Mouse (Mus musculus) spleen, embryonic (tissue): Measurements from ENCODE around the gene Khk.
"Not testable (repeated sequence)": the region's sequence is repeated elsewhere in the genome, so short reads cannot be mapped to it uniquely, and the experiment has no call there.

Experiments
- CTCF ChIA-PET: fragments of 350-600 bp; sonication (Branson Sonifier 250); formaldehyde crosslinking; loops from one replicate; lab custom pipeline; 2022; lab: Charles Lee

Khk gene

GRCm38 (mm10) chr5:30921256-30922033, at the start of gene Khk:
Gene Khk (plus strand): TSS chr5:30921431.
- CTCF ChIA-PET: interaction anchor here (0.7 to 1.2 kb wide), 3 partner anchors 14 to 106 kb away, joined by 3 to 4 read pairs (median 3); partner anchors contain the start of genes Ost4 and Preb

- CTCF ChIA-PET: no interaction called here
These were observed 48.7 kb upstream of the Khk start for GRCm38 (mm10) chr5:30872574-30872973.

DNA sequence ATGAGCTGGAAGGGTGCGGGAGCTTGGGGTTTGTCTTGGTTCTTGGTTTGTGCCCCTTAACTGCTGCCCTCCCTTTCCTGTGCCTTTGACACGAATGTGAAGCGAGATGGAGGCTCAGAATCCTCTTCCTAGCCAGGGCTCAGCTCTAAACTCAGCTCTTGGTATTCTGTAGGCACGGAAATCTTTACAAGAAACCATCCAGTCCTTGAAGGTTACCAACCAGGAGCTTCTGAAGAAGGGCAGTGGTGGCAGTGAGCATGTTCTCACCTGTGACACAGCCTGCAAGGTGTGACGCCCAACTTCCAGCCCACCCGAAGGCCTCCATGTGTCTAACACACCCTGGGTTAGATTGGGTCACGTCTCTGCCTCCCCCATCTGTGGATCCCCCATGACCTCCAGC, 46.9 kb upstream of the Khk start:
- CTCF ChIA-PET: no interaction called here

DNA sequence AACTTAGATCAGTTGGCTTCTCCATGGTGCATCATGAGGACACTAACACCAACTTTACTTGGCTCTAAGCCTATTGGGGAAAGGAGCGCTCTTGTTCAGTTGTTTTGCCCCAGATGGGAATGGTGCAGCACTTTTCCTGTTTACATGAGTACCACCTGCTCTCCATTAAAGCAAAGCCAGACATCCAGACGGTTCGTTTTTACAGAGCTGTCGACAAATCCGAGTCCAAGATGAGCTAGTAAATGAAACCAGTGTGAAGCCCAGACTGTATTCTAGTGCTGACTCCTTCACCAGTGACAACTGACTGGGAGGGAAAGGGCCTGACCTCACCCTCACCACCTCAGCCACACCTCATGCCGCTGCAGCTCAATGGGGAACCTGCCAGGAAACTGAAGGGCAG, 42.6 kb upstream of the Khk start:
- CTCF ChIA-PET: interaction anchor here (0.6 kb wide), 1 partner anchor 278 kb away, joined by 5 read pairs; no protein-coding TSS in a partner anchor

DNA sequence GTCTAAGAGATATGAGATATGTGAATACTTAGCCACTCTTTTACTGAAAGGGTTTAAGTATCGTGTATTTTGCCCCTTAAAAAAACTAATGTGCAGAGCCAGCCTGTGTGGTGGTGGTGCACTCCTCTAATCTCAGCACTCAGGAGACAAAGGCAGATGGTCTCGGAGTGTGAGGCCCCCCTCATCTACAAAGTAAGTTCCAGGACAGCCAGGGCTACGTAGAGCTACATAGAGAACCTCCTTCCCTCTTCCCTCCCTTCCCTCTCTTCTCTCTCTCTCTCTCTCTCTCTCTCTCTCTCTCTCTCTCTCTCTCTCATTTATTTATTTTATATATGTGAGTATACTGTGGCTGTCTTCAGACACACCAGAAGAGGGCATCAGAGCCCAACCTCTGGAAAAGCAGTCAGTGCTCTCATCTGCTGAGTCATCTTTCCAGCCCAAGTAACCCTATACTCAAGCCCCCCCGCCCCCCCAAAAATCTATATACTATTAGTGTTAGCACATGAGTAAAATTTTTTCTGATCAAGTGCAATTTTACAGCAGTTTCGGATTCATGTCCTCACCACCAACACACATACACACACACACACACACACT, 41.8 kb upstream of the Khk start:
- CTCF ChIA-PET: no interaction called here

GRCm38 (mm10) chr5:30881839-30882238, 39.4 kb upstream of the Khk start:
- CTCF ChIA-PET: not testable (repeated sequence)

- CTCF ChIA-PET: no interaction called here
These were observed 35.0 kb upstream of the Khk start for GRCm38 (mm10) chr5:30886209-30886608.

- CTCF ChIA-PET: no interaction called here
These were observed 34.5 kb upstream of the Khk start for GRCm38 (mm10) chr5:30886731-30887130.

DNA sequence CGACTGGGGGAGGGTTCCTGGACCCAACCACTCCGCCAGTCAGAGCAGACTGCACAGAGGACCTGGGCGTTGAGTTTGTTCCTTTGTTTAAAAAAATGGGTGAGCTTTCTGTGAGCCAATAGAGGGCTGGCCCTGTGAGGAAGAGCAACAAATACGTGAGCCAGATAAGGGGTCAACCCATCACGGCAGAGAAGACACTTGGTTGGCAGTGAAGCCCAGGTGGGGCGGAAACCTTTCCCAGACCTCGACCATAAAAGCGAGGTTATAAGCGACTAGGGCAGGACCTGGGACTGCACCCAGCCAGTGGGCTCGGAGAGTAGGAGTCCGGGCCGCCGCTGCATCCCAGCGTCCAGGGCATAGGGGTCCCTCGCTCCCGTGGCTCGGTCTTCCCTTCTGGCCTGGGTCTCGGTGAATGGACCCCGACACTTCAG, 33.9 kb upstream of the Khk start:
- CTCF ChIA-PET: no interaction called here

GRCm38 (mm10) chr5:30887858-30888336, 33.3 kb upstream of the Khk start:
- CTCF ChIA-PET: no interaction called here

GRCm38 (mm10) chr5:30888337-30889087, 32.7 kb upstream of the Khk start, which contains the start of gene Agbl5:
Gene Agbl5 (plus strand): TSS chr5:30888694.
- CTCF ChIA-PET: interaction anchor here (0.6 to 0.7 kb wide), 2 partner anchors 18 to 382 kb away, joined by 4 to 11 read pairs; no protein-coding TSS in a partner anchor

- CTCF ChIA-PET: interaction anchor here (0.6 to 1.0 kb wide), 5 partner anchors 15 to 1453 kb away, joined by 3 to 11 read pairs (median 4); no protein-coding TSS in a partner anchor
These were observed 32.0 kb upstream of the Khk start for GRCm38 (mm10) chr5:30889088-30889754.

- CTCF ChIA-PET: interaction anchor here (0.6 to 0.7 kb wide), 2 partner anchors 13 to 20 kb away, joined by 3 read pairs; no protein-coding TSS in a partner anchor
These were observed 30.9 kb upstream of the Khk start for GRCm38 (mm10) chr5:30890375-30890774.

DNA sequence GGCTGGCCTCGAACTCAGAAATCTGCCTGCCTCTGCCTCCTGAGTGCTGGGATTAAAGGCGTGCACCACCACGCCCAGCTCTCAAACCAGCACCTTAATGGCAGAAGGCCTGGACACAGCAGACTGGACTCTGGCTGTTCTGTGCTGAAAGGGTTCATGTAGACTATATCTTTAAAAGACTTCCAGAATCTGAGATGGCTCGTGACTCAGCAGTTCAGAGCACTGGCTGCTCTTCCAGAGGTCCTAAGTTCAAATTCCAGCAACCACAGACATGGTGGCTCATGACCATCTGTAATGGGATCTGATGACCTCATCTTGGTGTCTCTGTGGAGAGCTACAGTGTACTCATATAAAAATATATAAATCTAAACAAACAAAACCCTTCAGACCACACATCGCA, 19.4 kb upstream of the Khk start:
- CTCF ChIA-PET: no interaction called here

- CTCF ChIA-PET: interaction anchor here (0.9 kb wide), 1 partner anchor 14 kb away, joined by 3 read pairs; no protein-coding TSS in a partner anchor
These were observed 13.7 kb upstream of the Khk start, which contains the start of gene Ost4 for GRCm38 (mm10) chr5:30907413-30908059. Gene Ost4 (minus strand): TSS chr5:30907788.

GRCm38 (mm10) chr5:30908426-30909299, 12.6 kb upstream of the Khk start:
- CTCF ChIA-PET: no interaction called here

GRCm38 (mm10) chr5:30909300-30909659, 12.0 kb upstream of the Khk start:
- CTCF ChIA-PET: no interaction called here

DNA sequence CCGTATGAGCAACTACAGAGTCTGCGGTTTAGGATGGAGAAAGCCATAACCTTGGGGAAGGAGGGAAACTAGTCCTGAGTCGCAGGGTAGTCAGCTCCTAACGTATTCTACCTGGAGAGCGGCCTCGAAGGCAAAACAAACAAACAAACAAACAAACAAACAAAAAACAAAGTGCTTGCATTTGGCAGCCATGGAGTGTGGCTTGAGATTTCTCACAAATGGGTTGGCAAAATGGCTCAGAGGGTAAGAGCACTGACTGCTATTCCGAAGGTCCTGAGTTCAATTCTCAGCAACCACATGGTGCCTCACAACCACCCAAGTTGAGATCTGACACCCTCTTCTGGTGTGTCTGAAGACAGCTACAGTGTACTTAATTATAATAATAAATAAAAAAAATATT, 11.4 kb upstream of the Khk start:
- CTCF ChIA-PET: no interaction called here

- CTCF ChIA-PET: no interaction called here
These were observed 10.8 kb upstream of the Khk start for GRCm38 (mm10) chr5:30910481-30910880.

DNA sequence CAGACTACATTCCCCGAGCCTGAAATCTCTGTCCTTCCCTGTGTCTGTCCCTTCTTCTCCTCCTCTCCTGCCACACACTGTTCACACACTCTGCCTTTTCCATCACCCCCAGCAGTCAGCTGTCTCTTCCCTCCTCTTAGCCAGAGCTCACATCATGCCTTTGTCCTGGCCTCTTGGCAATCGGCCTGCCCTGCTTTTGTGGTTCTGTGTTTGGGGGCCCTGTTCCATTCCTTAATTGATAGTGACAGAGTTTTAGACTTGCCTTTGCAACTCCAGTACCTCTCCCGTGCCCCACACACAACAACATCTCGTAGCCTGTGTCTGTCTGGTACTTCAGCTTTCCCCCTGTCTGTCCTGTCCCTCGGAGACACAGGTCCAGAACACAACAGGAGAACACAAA, 9.1 kb upstream of the Khk start:
- CTCF ChIA-PET: no interaction called here
